Mouse (Mus musculus): Measurements from ENCODE around the gene Ppm1m.

DNA sequence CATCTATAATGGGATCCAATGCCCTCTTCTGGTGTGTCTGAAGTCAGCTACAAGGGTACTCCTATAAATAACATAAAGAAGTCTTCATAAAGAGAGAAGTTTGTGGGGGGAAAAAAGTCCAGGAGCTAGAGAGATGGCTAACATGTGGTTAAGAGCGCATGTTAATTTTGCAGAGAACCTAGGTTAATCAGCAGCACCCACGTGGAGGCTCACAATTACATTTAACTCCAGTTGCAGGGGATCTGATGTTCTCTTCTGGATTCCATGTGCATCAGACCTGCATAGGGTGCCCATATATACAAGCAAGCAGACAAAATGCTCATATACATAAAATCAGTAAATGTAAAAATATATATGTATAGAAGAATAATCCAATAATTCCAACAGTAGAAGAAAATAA lies 26.2 kb downstream of the Ppm1m start:
- TF ChIP-seq CTCF (IDR thresholded peaks at IDR 0.05; ENCODE audit: low read depth, low read length): no peak
- TF ChIP-seq POLR2A (IDR thresholded peaks at IDR 0.05; ENCODE audit: extremely low read depth, insufficient read depth, low read length): no peak

All from liver, adult 2 months (tissue).